Mouse (Mus musculus) fat pad, adult 2 months (tissue): ENCODE measurements at regions not wholly inside any gene's neighbourhood (a gene's known extent, or its start where the extent isn't known, plus 50 kb on each side); places are given as distances from the start of the nearest gene placed in this dataset.

Experiments
- DNase-seq: peaks from one replicate; pipeline ENCODE4 v3.0.0-alpha.2; 2011; ENCODE audit warnings: low read depth, low spot score; ENCODE audit errors: extremely low read depth

- no peak for DNase-seq
Measured at GRCm38 (mm10) chr12:82115766-82116165, 53.4 kb upstream of the Sipa1l1 start.
